Mouse (Mus musculus): ENCODE data around the gene Rpl15.
"Not testable (repeated sequence)": the region's sequence is repeated elsewhere in the genome, so short reads cannot be mapped to it uniquely, and the experiment has no call there.

The Rpl15 gene

GRCm38 (mm10) chr14:18242638-18243130 is 28.5 kb downstream of the Rpl15 start:
- no peak for DNase-seq (ENCODE audit: extremely low spot score, low spot score)

GRCm38 (mm10) chr14:18241786-18242185 is 29.4 kb downstream of the Rpl15 start:
- DNase-seq (ENCODE audit: extremely low spot score, low spot score) = no peak

- DNase-seq (ENCODE audit: extremely low spot score, low spot score) = no peak
These were observed 31.1 kb downstream of the Rpl15 start for GRCm38 (mm10) chr14:18240132-18240531.

GRCm38 (mm10) chr14:18238750-18239731 is 32.1 kb downstream of the Rpl15 start, which contains the start of gene Nr1d2:
Gene Nr1d2, minus strand, starts transcription at chr14:18239127.
- peak; percentile 98 for DNase-seq (ENCODE audit: extremely low spot score, low spot score)

GRCm38 (mm10) chr14:18238131-18238749 is 33.0 kb downstream of the Rpl15 start:
- DNase-seq (ENCODE audit: extremely low spot score, low spot score) = peak; percentile 95

GRCm38 (mm10) chr14:18237381-18237780 is 33.8 kb downstream of the Rpl15 start:
- no peak for DNase-seq (ENCODE audit: extremely low spot score, low spot score)

- DNase-seq (ENCODE audit: extremely low spot score, low spot score) = not testable (repeated sequence)
These were observed 34.5 kb downstream of the Rpl15 start for GRCm38 (mm10) chr14:18236496-18237235.

GRCm38 (mm10) chr14:18233981-18234960 is 36.9 kb downstream of the Rpl15 start:
- DNase-seq (ENCODE audit: extremely low spot score, low spot score) = no peak

GRCm38 (mm10) chr14:18233076-18233475 is 38.1 kb downstream of the Rpl15 start:
- no peak for DNase-seq (ENCODE audit: extremely low spot score, low spot score)

GRCm38 (mm10) chr14:18231866-18232265 is 39.3 kb downstream of the Rpl15 start:
- DNase-seq (ENCODE audit: extremely low spot score, low spot score) = not testable (repeated sequence)

GRCm38 (mm10) chr14:18229751-18230150 is 41.4 kb downstream of the Rpl15 start:
- not testable (repeated sequence) for DNase-seq (ENCODE audit: extremely low spot score, low spot score)

- DNase-seq (ENCODE audit: extremely low spot score, low spot score) = not testable (repeated sequence)
These were observed 45.0 kb downstream of the Rpl15 start for GRCm38 (mm10) chr14:18226181-18226580.

GRCm38 (mm10) chr14:18225431-18225830 is 45.8 kb downstream of the Rpl15 start:
- not testable (repeated sequence) for DNase-seq (ENCODE audit: extremely low spot score, low spot score)

- DNase-seq (ENCODE audit: extremely low spot score, low spot score) = no peak
These were observed 49.2 kb downstream of the Rpl15 start for GRCm38 (mm10) chr14:18221977-18222376.

Data from neural tube, embryonic 10.5 days (tissue).